Mouse (Mus musculus) ovary, adult 18-20 months (tissue): Measurements from ENCODE around the gene Slc35f1.
"Not testable (repeated sequence)": the region's sequence is repeated elsewhere in the genome, so short reads cannot be mapped to it uniquely, and the experiment has no call there.

ENCODE experiments used
- DNase-seq: peaks from one replicate; pipeline ENCODE4 v3.0.0; 2022; ENCODE audit warnings: low spot score, mixed read lengths

Slc35f1 gene

GRCm38 (mm10) chr10:52787075-52787474 lies 96.7 kb downstream of the Slc35f1 start:
- DNase-seq: no peak

GRCm38 (mm10) chr10:52791560-52791959 lies 101.2 kb downstream of the Slc35f1 start:
- no peak for DNase-seq

DNA sequence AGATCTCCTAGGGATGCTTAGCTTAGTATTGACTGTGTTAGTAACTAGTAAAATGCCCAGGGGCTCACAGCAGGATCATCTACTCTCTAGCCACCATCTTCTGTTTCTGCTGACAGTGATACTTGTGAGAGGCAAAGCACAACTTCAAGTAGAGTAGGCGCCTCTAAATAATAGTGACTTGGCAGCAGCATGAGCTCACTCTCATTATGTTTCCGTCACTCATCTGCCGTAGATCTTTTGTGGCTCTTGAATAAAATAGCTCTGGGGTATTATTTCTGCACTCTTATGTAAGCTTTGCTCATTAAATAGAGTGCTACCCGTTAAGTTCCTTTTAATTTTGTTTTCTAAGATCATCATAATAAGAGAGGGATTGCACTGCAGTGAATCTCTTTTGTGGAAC lies 107.1 kb downstream of the Slc35f1 start:
- no peak for DNase-seq

GRCm38 (mm10) chr10:52807808-52808207 lies 117.5 kb downstream of the Slc35f1 start:
- DNase-seq: no peak

GRCm38 (mm10) chr10:52812861-52813260 lies 122.5 kb downstream of the Slc35f1 start:
- no peak for DNase-seq

GRCm38 (mm10) chr10:52814358-52814757 lies 124.0 kb downstream of the Slc35f1 start:
- DNase-seq: no peak

DNA sequence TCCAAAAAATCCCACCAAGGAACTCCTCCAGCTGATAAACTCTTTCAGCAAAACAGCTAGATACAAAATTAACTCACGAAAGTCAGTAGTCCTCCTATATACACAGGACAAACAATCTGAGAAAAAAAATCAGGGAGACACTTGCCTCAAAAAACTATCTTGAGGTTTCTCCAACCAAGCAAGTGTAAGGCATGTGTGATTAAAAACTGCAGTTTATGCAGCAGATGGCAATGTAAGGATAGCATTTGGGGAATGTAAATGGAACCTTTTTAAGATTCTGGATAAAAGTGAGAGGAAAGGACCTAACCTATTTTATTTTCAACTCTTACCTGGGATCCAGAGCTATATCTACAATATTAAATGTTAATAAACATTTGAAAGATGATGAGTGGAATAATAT lies 129.3 kb downstream of the Slc35f1 start:
- no peak for DNase-seq

GRCm38 (mm10) chr10:52822909-52823308 lies 132.6 kb downstream of the Slc35f1 start:
- DNase-seq: no peak

DNA sequence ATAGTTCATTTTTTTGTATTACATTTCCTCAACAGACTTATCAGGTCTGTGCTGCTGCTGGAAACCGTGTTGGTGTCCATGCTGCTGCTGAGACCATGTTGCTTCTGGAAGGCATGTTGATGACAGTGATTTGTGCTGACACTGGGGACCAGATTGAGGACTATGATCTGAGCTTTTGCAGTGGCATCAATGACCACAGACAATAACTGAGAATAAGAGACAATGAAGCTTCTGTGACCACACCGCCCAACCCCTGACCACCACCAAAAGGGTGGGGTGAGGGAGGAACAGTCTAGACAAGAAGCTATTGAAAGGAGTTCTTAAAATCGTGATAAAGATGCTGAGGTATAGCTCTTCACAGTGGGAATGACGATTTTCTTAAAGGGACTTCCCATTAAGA lies 135.4 kb downstream of the Slc35f1 start:
- no peak for DNase-seq

- DNase-seq: no peak
These were observed 150.5 kb downstream of the Slc35f1 start for GRCm38 (mm10) chr10:52840819-52841218.

DNA sequence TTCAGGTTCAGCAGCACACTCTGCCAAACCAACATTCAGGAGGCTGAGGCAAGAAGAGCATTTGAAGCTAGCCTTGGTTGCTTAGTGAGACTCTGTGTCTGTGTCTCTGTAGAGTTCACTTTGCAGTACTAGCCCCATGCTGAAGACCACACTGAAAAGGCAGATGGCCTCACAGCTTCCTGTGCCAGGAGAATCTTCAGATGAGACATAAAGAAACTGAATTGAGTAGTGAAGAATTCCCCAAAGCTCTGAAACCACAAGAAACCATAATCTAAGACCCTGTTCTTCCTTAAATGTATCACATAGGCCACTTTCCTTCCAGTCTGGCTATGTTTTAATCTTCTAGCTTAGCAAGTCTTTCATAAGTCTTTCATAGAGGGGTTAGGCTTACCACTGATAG lies 161.7 kb downstream of the Slc35f1 start:
- DNase-seq: no peak

DNA sequence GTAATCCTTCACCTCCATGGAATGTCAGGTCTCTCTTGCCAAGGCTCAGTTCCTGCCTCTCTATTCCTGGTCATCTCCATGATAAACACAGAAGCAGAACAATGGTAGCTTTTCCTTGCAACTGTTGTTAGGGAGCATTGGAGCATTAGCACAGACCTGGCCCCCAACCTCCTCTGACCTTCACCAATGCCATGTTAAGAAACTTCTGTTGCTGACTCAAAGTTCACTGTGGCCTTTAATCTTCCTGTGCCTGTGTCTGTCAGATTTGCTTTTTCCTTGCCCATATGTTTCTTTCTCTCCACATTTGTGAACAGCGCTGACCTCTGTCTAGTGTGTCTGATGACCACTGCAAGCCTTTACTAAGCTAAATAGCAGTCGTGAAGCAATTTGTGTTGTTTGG lies 170.5 kb downstream of the Slc35f1 start:
- DNase-seq: no peak

DNA sequence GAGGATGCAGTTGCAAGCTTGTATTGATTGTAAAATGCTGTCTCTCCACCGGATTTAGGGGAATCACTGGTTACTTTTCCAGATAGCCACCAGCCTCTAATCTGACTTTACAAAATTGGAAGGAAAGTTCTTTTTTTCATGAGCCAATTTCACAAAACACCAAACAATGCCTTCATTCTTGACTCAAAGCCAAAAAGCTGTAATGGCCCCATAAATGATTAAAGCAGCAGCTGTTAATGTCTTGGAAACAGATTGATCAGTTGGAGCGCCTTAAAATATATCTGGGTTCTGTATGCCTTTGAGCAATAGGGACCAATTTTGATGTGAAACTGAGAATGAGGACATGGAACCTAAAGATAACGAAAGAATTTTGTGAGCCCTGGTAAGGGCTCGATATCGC lies 174.6 kb downstream of the Slc35f1 start:
- no peak for DNase-seq

DNA sequence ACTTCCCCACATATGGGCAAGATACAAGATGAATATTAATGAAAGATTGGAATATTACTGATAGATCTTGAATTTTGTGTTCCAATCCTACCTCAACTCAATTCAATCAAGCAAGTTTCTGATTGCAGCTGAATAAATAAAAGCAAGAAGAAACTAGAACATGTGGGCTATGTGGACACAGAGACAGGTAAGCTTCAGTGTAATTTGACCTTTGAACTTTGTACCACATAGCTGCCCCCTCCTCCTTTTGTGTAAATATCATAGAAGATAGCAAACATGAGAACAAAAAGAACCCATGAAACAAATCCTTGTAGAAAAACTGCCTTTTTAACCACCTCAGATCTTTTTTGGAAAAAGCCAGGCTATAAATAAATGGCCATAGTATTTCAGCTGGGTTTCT lies 180.8 kb downstream of the Slc35f1 start:
- no peak for DNase-seq

DNA sequence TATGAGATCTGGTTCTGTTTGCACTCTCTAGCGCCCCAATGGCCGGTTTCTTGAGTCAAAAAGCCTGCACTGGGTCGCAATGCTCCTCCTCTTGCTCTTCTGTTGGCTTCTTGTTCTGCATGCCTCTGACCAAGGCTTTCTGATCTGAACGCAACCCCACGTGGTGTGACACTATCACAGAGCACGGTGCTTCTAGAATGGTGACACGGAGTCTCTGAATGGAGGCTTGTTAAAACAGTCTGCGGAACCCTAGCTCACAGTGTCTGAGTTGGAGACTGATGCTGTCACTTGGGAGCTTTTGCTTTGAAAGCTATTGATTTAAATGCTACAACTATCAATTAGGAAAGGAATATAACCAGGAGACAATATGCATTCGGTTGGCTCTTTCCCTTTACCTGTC lies 183.8 kb downstream of the Slc35f1 start:
- DNase-seq: no peak

DNA sequence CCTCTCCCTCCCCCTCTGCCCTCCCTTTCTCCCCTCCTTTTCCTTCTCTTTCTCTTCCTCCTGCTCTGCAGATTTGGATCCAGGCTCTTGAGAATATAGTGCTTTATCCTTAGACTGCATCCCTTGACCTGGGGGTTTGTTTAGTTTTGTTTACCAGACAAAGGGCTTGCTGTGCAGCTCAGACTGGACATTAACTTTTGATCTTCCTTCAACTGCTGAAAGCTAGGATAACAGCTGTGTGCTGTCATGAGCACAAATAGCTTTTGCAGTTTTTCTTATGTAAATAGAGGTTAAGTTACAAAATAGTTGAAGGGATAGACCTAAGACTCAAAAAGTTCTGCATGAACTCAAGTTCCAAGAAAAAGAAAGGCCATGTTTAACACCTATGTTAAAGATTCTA lies 184.4 kb downstream of the Slc35f1 start:
- no peak for DNase-seq

DNA sequence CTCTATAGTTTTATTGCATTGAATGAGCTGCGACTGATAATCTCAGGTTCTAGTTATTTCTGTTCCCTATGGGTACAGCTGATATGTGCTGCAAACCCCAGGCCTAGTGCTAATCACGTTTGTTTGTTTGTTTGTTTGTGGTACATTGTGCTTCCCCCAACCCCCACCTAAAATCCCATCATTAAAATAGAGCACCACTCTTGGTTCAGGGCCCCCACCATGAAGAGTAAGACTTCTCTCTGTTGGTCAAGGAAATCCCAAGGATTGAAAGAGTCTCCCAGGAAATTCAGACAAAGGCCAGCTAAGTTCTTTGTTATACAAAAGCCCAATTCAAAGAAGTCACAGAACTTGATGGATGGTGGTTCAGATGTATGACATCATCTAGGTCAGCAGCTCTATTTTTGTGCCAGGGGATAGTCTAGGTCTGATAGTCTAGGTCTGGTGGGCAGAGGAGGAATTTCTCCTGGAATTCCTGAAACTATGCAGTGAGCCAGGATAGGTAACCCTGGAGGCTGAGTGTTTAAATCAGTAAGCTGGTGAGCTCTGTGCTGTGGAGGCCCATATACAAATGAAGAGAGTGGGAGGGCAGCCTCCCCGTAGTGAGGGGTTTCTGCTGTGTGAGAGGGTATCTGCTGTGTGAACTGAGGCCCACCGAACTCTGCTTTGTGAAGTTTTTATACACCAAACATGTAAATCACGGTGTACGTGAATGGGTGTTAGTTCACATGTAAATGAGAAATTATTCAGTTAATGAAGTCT lies 187.1 kb downstream of the Slc35f1 start:
- no peak for DNase-seq

- DNase-seq: no peak
These were observed 187.9 kb downstream of the Slc35f1 start for GRCm38 (mm10) chr10:52878093-52878801.

DNA sequence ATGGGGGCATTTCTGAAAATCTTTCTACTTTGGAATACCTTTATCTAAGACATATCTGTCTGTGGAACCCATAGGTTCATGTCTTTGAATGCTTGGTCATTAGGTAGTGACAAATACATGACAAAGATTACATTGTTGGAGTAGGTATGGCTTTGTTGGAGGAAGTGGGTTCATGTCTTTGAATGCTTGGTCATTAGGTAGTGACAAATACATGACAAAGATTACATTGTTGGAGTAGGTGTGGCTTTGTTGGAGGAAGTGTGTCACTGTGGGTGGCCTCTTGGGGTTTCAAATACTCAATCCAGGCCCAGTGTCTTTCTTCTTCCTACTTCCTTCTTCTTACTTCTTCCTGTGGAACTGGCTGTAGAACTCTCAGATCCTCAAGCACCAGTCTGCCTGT lies 206.4 kb downstream of the Slc35f1 start:
- DNase-seq: not testable (repeated sequence)

GRCm38 (mm10) chr10:52904914-52905313 lies 214.6 kb downstream of the Slc35f1 start:
- no peak for DNase-seq

DNA sequence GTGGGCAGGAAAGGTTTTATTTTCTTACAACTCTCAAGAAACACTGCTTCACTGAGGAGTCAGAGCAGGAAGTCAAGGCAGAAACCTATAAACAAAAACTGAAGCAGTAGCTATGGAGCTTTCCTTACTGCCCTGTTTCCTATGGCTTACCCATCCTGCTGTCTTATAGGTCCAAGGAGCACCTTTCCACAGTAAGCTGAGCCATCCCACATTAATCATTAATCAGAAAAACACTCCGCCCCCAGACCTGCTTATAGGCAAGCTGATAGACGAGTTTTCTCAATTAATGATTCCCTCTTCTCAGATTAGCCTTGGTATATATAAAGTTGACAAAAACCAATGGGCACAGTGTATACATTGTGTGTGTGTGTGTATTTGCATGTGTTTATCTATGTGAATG lies 221.4 kb downstream of the Slc35f1 start:
- DNase-seq: no peak

- DNase-seq: no peak
These were observed 228.4 kb downstream of the Slc35f1 start for GRCm38 (mm10) chr10:52918715-52919114.

DNA sequence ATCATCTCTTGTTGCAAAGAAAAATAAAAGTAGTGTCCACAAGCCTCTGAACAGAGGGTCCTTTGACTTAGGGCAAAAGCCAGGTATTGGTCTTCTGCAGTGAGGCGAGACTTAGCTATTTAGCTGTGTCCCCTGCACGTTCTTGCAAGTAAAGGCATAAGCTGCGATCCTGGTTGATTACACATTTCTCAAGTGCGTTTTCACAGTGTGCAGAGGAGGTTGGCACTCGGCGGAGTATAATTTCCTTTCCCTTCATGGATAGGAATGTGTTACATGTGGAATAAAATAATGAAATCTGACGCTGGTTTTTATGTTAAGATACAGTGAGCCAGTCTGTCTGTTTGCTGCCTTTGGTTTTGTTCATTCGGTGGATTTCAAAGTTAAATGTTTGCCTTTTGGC lies 232.8 kb downstream of the Slc35f1 start:
- DNase-seq: no peak

DNA sequence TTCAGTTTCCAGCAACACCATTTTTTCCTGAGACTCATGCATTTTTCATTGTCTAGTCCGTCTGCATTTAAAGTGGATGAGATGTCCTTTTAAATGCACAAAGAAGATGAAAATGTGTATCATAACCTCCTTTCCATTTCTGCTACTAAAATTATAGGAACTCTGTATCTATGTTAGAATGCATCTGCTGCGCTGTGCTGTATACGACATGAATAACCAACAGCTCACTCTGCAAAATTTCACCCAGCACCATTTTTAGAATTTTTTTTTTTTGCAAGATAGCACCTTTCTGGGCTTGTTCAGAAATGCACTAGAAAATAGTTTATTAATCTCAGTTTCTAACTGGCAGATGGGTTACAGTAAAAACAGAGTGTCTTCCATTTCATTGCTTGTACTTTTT lies 236.0 kb downstream of the Slc35f1 start:
- no peak for DNase-seq
